ENCODE assay signal across 14 mouse cellular contexts in genomic region chr1:19217391-19217790, GRCm38 (mm10). TPM values are rescaled to one million over a fixed set of nuclear protein-coding genes. Genes with fewer than 3 reads are reported as not detected.
DNase-seq lines count a peak whose midpoint lies in the region; ATAC-seq lines count a peak whose summit lies in the region.
"Had no signal": no experiment of that assay in that cellular context is flagged by ENCODE, and none has a peak within 500 bp of the region (broad histone marks: within the 10 kb centered on the region; RNA-seq: fewer than 3 reads in every experiment).

No protein-coding gene starts in this region.

- no peak for ATAC-seq in kidney, embryonic 16.5 days (ENCODE audit: low FRiP score, low TSS enrichment)
- 0 out of 2 replicates have a peak, but pooled peaks have one; percentile 17 for ATAC-seq in hindbrain, embryonic 12.5 days (ENCODE audit: low FRiP score)
- peak; percentile 50 for ATAC-seq in midbrain, embryonic 13.5 days

- 10% methylated on average over 16 of the region's 16 CpGs for WGBS in kidney, embryonic 16.5 days
- WGBS in hindbrain, embryonic 12.5 days, result 2% methylated on average over 16 of the region's 16 CpGs
- 2% methylated on average over 16 of the region's 16 CpGs for WGBS in midbrain, embryonic 13.5 days

- no peaks in the 10 kb centered on the region for H3K4me1 ChIP-seq in kidney, embryonic 16.5 days (ENCODE audit: insufficient read depth, low read length)
- H3K4me1 ChIP-seq in hindbrain, embryonic 12.5 days, result peaks cover 6% of the 10 kb centered on the region; the same call in 1 of the 2 replicates
- no peaks in the 10 kb centered on the region for H3K4me1 ChIP-seq in midbrain, embryonic 13.5 days (replicated peaks)
- H3K4me1 ChIP-seq: liver, embryonic 15.5 days had no signal

- H3K27me3 ChIP-seq in kidney, embryonic 16.5 days (ENCODE audit: insufficient read depth, low read length), result peaks cover 85% of the 10 kb centered on the region
- H3K27me3 ChIP-seq in hindbrain, embryonic 12.5 days, result peaks cover 94% of the 10 kb centered on the region
- H3K27me3 ChIP-seq in midbrain, embryonic 13.5 days, result peaks cover 96% of the 10 kb centered on the region

- H3K36me3 ChIP-seq in kidney, embryonic 16.5 days (ENCODE audit: insufficient read depth, low read length), result no peaks in the 10 kb centered on the region
- no peaks in the 10 kb centered on the region for H3K36me3 ChIP-seq in hindbrain, embryonic 12.5 days
- H3K36me3 ChIP-seq in midbrain, embryonic 13.5 days, result no peaks in the 10 kb centered on the region
- H3K36me3 ChIP-seq: liver, embryonic 15.5 days had no signal

- peak overlapping the region; percentile 6; the same call in 1 of the 2 replicates for H3K4me3 ChIP-seq in kidney, embryonic 16.5 days (ENCODE audit: low read length)
- peak overlapping the region; percentile 20; the same call in 1 of the 2 replicates for H3K4me3 ChIP-seq in hindbrain, embryonic 12.5 days
- H3K4me3 ChIP-seq in midbrain, embryonic 13.5 days (replicated peaks), result peak overlapping the region; percentile 43
- H3K4me3 ChIP-seq: erythroblast, embryonic 14.5 days; left cerebral cortex, adult 2 months; liver, embryonic 15.5 days had no signal

- no peak overlapping the region for H3K27ac ChIP-seq in kidney, embryonic 16.5 days (ENCODE audit: low read length)
- H3K27ac ChIP-seq in hindbrain, embryonic 12.5 days, result no peak overlapping the region
- H3K27ac ChIP-seq in midbrain, embryonic 13.5 days, result peak overlapping the region; percentile 60
- H3K27ac ChIP-seq: left cerebral cortex, adult 2 months; liver, embryonic 15.5 days had no signal

- peak overlapping the region; percentile 12; the same call in 1 of the 2 replicates for H3K4me2 ChIP-seq in kidney, embryonic 16.5 days (replicated peaks; ENCODE audit: low read depth, low read length)
- peak overlapping the region; percentile 47 for H3K4me2 ChIP-seq in hindbrain, embryonic 12.5 days (replicated peaks)
- peak overlapping the region; percentile 46 for H3K4me2 ChIP-seq in midbrain, embryonic 13.5 days (replicated peaks)
- H3K4me2 ChIP-seq: liver, embryonic 15.5 days had no signal

- DNase-seq in kidney, adult 11 months, result no peak
- no peak for DNase-seq in spleen, postnatal 14 days (ENCODE audit: low spot score in 2 of 2)
- no peak for DNase-seq in frontal cortex, adult 2 months (ENCODE audit: extremely low spot score in 1 of 2, low spot score in 1 of 2)
- no peak for DNase-seq in frontal cortex, postnatal 36 days (ENCODE audit: low spot score in 2 of 2)
- DNase-seq: adrenal gland, adult 2 months; kidney, adult 8-10 months; thymus, adult 18-20 months had no signal

- H3K9ac ChIP-seq in kidney, embryonic 16.5 days (replicated peaks; ENCODE audit: low read length), result no peak overlapping the region
- H3K9ac ChIP-seq in hindbrain, embryonic 12.5 days, result no peak overlapping the region
- H3K9ac ChIP-seq in midbrain, embryonic 13.5 days (replicated peaks), result peak overlapping the region; percentile 80
- H3K9ac ChIP-seq: liver, embryonic 15.5 days had no signal

- no peaks in the 10 kb centered on the region for H3K9me3 ChIP-seq in kidney, embryonic 16.5 days (ENCODE audit: low read length)
- no peaks in the 10 kb centered on the region for H3K9me3 ChIP-seq in hindbrain, embryonic 12.5 days (replicated peaks)
- no peaks in the 10 kb centered on the region for H3K9me3 ChIP-seq in midbrain, embryonic 13.5 days
- H3K9me3 ChIP-seq: liver, embryonic 15.5 days had no signal

RNA-seq across cellular contexts. Expression of gene Tfap2b, which starts 8.7 kb away (rescaled TPM):
- polyA plus RNA-seq in kidney, embryonic 16.5 days (2015; fragmentation: Nextera tagmentation; extraction: Ambion mirVana), result 54.5 and 62.1 TPM in 2 replicates
- polyA plus RNA-seq in hindbrain, embryonic 12.5 days (2016; fragmentation: Nextera tagmentation; extraction: Ambion mirVana), result 85.5 and 91.2 TPM in 2 replicates
- polyA plus RNA-seq in midbrain, embryonic 13.5 days (2015; fragmentation: Nextera tagmentation; extraction: Ambion mirVana), result 256 and 296 TPM in 2 replicates
- 0.84 and 1.5 TPM in 2 replicates for polyA plus RNA-seq in frontal cortex, adult 2 months (2012; rRNA removed)
- polyA plus RNA-seq: erythroblast, embryonic 14.5 days; small intestine, adult 2 months had no signal

Comparison
In these comparisons a context has a peak if more than half of its experiments do, and no peak if none do; other contexts are left out.
1. RNA of gene Tfap2b, which starts 8.7 kb away (polyA plus RNA-seq): 256 to 296 TPM in midbrain, embryonic 13.5 days, 85.5 to 91.2 TPM in hindbrain, embryonic 12.5 days and 54.5 to 62.1 TPM in kidney, embryonic 16.5 days; 0.84 to 1.5 TPM in frontal cortex, adult 2 months; every median in the first group is over 10 times any median in the second.
2. Peak in every context shown above with its lines, with median percentiles within 50 percentile points of each other: H3K4me2 ChIP-seq and H3K4me3 ChIP-seq.